11 mouse cellular contexts compared by ENCODE assay signal in the genomic region with DNA sequence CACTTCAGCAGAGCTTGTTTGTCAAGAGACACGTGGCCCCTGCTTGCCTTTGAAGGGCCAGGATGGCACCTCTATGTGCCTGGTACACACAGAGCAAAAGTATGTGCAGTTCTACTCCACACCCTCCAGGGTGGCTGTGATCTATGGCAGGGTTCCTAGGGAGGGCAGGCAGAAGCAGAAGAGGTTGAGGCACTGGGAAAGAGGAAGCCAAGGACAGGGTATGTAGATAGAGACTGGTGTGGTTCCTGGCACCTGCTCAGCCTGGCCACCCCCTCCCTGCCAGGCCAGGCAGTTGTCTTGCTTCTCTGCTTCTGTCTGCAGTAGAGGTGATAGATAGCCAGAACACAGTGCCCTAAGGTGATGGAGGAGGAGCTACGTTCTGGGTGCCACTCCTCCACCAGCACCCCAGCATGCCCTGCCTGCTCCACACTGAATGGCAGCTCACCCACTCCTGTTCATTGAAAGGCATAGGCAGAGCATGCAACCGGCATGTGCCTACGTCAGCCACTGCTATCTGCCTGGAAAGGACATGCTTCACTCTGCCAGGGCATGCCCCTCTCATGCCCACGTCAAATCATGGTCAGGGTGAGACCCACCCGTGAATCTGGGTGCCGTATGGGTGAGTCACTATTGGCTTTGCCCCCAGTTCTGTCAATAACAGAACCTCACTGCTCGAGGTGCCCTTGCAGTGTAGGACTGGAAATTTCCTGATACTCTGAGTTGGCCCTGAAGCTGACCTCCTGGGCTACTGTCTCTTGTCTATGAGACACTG. TPM values are rescaled to one million over a fixed set of nuclear protein-coding genes. Genes with fewer than 3 reads are reported as not detected.
DNase-seq lines count a peak whose midpoint lies in the region; ATAC-seq and TF ChIP-seq lines count a peak whose summit lies in the region.
"Had no signal": no experiment of that assay in that cellular context is flagged by ENCODE, and none has a peak within 500 bp of the region (broad histone marks: within the 10 kb centered on the region; RNA-seq: fewer than 3 reads in every experiment).

No protein-coding gene starts in this region.

- 61% methylated on average over 8 of the region's 8 CpGs for WGBS in lung, postnatal 0 days
- WGBS in midbrain, embryonic 16.5 days: 77% methylated on average over 8 of the region's 8 CpGs

- H3K4me2 ChIP-seq in lung, postnatal 0 days (replicated peaks; ENCODE audit: low read depth, low read length): no peak overlapping the region
- H3K4me2 ChIP-seq in midbrain, embryonic 16.5 days (ENCODE audit: low read length): no peak overlapping the region
- H3K4me2 ChIP-seq: hindbrain, embryonic 12.5 days had no signal

- H3K9ac ChIP-seq in lung, postnatal 0 days (replicated peaks; ENCODE audit: low read depth): no peak overlapping the region
- no peak overlapping the region for H3K9ac ChIP-seq in midbrain, embryonic 16.5 days (ENCODE audit: low read depth, low read length)
- H3K9ac ChIP-seq: hindbrain, embryonic 12.5 days had no signal

- H3K4me1 ChIP-seq in lung, postnatal 0 days (ENCODE audit: insufficient read depth, low read depth, low read length): no peaks in the 10 kb centered on the region
- H3K4me1 ChIP-seq in midbrain, embryonic 16.5 days (ENCODE audit: control insufficient read depth, insufficient read depth, low read length): no peaks in the 10 kb centered on the region
- H3K4me1 ChIP-seq: hindbrain, embryonic 12.5 days had no signal

- no peak for TF ChIP-seq EP300 in lung, postnatal 0 days (IDR thresholded peaks at IDR 0.05)

- H3K4me3 ChIP-seq in lung, postnatal 0 days (ENCODE audit: low read depth, low read length): no peak overlapping the region
- H3K4me3 ChIP-seq in midbrain, embryonic 16.5 days (ENCODE audit: low read depth, low read length): no peak overlapping the region
- H3K4me3 ChIP-seq: hindbrain, embryonic 12.5 days had no signal

- H3K36me3 ChIP-seq in lung, postnatal 0 days (ENCODE audit: insufficient read depth, low read length): no peaks in the 10 kb centered on the region
- H3K36me3 ChIP-seq in midbrain, embryonic 16.5 days (ENCODE audit: control insufficient read depth, insufficient read depth, low read length): no peaks in the 10 kb centered on the region
- H3K36me3 ChIP-seq: hindbrain, embryonic 12.5 days had no signal

- H3K27me3 ChIP-seq in lung, postnatal 0 days (replicated peaks; ENCODE audit: insufficient read depth, low read length): no peaks in the 10 kb centered on the region
- no peaks in the 10 kb centered on the region for H3K27me3 ChIP-seq in midbrain, embryonic 16.5 days (ENCODE audit: control insufficient read depth, insufficient read depth, low read depth, low read length)

- no peak for TF ChIP-seq CTCF in lung, postnatal 0 days (IDR thresholded peaks at IDR 0.05)

- intact Hi-C loops in heart, postnatal 25 days (cut with DNase I): no loop called here
- intact Hi-C loops in gastrocnemius, postnatal 36 days (cut with DNase I): no loop called here

- H3K9me3 ChIP-seq in lung, postnatal 0 days (ENCODE audit: low read length): no peaks in the 10 kb centered on the region
- no peaks in the 10 kb centered on the region; the same call in 1 of the 2 replicates for H3K9me3 ChIP-seq in midbrain, embryonic 16.5 days (replicated peaks; ENCODE audit: control insufficient read depth, low read length, poor library complexity, severe bottlenecking)
- H3K9me3 ChIP-seq: hindbrain, embryonic 12.5 days had no signal

- peak; percentile 59 for ATAC-seq in lung, postnatal 0 days
- no peak for ATAC-seq in midbrain, embryonic 16.5 days
- ATAC-seq: forebrain, embryonic 14.5 days had no signal

- H3K27ac ChIP-seq in lung, postnatal 0 days (ENCODE audit: low read length): no peak overlapping the region
- no peak overlapping the region for H3K27ac ChIP-seq in midbrain, embryonic 16.5 days (ENCODE audit: low read length)
- H3K27ac ChIP-seq: hindbrain, embryonic 12.5 days had no signal

- DNase-seq in heart, adult 11 months: peak; percentile 94
- DNase-seq in heart, postnatal 25 days (ENCODE audit: low spot score): no peak
- DNase-seq in thymus, postnatal 0 days (ENCODE audit: low spot score): peak; percentile 15
- DNase-seq in thymus, postnatal 10 days (ENCODE audit: low spot score in 2 of 2): no peak
- DNase-seq in lung, postnatal 0 days (ENCODE audit: low spot score): peak; percentile 44
- no peak for DNase-seq in gastrocnemius, postnatal 36 days
- DNase-seq in spleen, adult 12 weeks (ENCODE audit: low spot score): no peak
- DNase-seq: thymus, postnatal 14 days had no signal

RNA-seq across cellular contexts. Expression of gene Ccnd1, which starts 31.5 kb away (rescaled TPM):
- total RNA-seq in heart, postnatal 25 days (2021): 10 to 100 TPM; 41.2 to 42.1 TPM
- 7.4 and 10.0 TPM in 2 replicates for polyA plus RNA-seq in thymus, postnatal 0 days (2015; fragmentation: Nextera tagmentation; extraction: Ambion mirVana)
- 68.4 and 75.5 TPM in 2 replicates for polyA plus RNA-seq in lung, postnatal 0 days (2015; fragmentation: Nextera tagmentation; extraction: Ambion mirVana)
- 1 to 10 TPM; 5.2 to 7.4 TPM for total RNA-seq in gastrocnemius, postnatal 36 days (2021)
- 21.5 and 31.5 TPM in 2 replicates for polyA plus RNA-seq in midbrain, embryonic 16.5 days (2015; fragmentation: Nextera tagmentation; extraction: Ambion mirVana)

RNA-seq across cellular contexts. Expression of gene LTO1, which starts 56.3 kb away (rescaled TPM):
- 10 to 100 TPM; 11.9 to 14.7 TPM for total RNA-seq in heart, postnatal 25 days (2021)
- polyA plus RNA-seq in thymus, postnatal 0 days (2015; fragmentation: Nextera tagmentation; extraction: Ambion mirVana): 25.4 and 26.4 TPM in 2 replicates
- 20.3 and 23.3 TPM in 2 replicates for polyA plus RNA-seq in lung, postnatal 0 days (2015; fragmentation: Nextera tagmentation; extraction: Ambion mirVana)
- total RNA-seq in gastrocnemius, postnatal 36 days (2021): 1 to 10 TPM; 6.8 to 7.2 TPM
- polyA plus RNA-seq in midbrain, embryonic 16.5 days (2015; fragmentation: Nextera tagmentation; extraction: Ambion mirVana): 31.1 and 36.0 TPM in 2 replicates

Comparison
In these comparisons a context has a peak if more than half of its experiments do, and no peak if none do; other contexts are left out.
1. DNase-seq: peak in heart, adult 11 months (single experiment), thymus, postnatal 0 days (single experiment) and lung, postnatal 0 days (single experiment); none in heart, postnatal 25 days (single experiment), thymus, postnatal 10 days (0 of 2), gastrocnemius, postnatal 36 days (0 of 2) and spleen, adult 12 weeks (single experiment).